In the genomic region with DNA sequence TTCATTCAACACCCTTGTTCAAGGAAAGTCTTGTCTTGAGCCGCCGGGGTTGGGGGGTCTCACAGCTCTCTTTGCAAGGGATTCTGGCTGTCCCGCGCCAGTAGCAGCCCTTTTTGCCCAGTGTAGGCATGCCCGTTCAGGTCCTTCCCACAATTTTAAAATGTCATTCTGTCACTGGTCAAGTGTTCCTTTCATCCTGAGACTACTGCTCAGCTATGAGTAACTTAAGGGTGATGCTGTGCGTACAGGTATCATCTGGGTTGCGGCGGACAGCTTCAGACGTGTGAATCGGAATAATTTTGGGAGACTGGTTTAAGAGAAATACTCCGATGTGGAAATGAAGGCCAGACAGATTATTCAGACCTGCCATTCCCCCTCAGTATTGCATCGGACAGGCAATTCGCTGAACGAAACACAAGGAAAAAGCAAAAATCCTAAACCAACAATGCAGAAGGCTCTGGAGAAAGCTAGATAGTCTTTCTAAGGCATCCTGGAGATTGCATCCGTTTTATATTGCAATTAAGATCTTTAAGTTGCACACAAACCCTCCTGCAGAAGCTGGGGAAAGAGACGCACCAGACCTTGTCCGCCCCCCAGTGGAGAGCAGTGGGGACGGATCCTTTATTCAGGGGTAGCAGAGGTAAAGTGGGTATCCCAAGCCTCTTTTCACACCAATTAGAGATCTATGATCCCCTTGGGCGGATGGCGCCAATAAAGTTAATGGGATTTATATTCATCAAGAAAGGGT, we compare ENCODE assay signal across 8 mouse cellular contexts.
A peak's percentile ranks its signal among the peaks of the same experiment; 100 is the strongest.
DNase-seq lines count a peak whose midpoint lies in the region; ATAC-seq and TF ChIP-seq lines count a peak whose summit lies in the region.

No protein-coding gene starts in this region.

- no peaks in the 10 kb centered on the region for H3K27me3 ChIP-seq in cerebellum, adult 2 months (ENCODE audit: control insufficient read depth, insufficient read depth, low read length)
- H3K27me3 ChIP-seq in forebrain, postnatal 0 days (ENCODE audit: insufficient read depth, low read length): no peaks in the 10 kb centered on the region
- no peaks in the 10 kb centered on the region for H3K27me3 ChIP-seq in hindbrain, embryonic 16.5 days (replicated peaks; ENCODE audit: control insufficient read depth, insufficient read depth, low read length)

- no peaks in the 10 kb centered on the region for H3K36me3 ChIP-seq in forebrain, postnatal 0 days (ENCODE audit: insufficient read depth)
- H3K36me3 ChIP-seq in hindbrain, embryonic 16.5 days (ENCODE audit: control insufficient read depth, insufficient read depth, low read length): no peaks in the 10 kb centered on the region

- no peaks in the 10 kb centered on the region for H3K9me3 ChIP-seq in forebrain, postnatal 0 days (ENCODE audit: low read length)
- no peaks in the 10 kb centered on the region for H3K9me3 ChIP-seq in hindbrain, embryonic 16.5 days (ENCODE audit: control insufficient read depth, low read length)

- H3K4me2 ChIP-seq in forebrain, postnatal 0 days (ENCODE audit: low read depth): peak overlapping the region; percentile 73
- peak overlapping the region; percentile 83 for H3K4me2 ChIP-seq in hindbrain, embryonic 16.5 days (ENCODE audit: low read length)

- no peak overlapping the region for H3K27ac ChIP-seq in cerebellum, adult 2 months (ENCODE audit: insufficient read depth, low read length)
- H3K27ac ChIP-seq in forebrain, postnatal 0 days (ENCODE audit: low read depth, low read length): peak overlapping the region; percentile 87
- H3K27ac ChIP-seq in hindbrain, embryonic 16.5 days (ENCODE audit: low read depth, low read length): peak overlapping the region; percentile 84

- DNase-seq in T-cell, adult 2 months (ENCODE audit: low spot score): peak; percentile 40
- peak; percentile 67 to 68 for DNase-seq in cerebellum, adult 2 months
- peak; percentile 85 for DNase-seq in forebrain, postnatal 0 days
- DNase-seq in left cerebral cortex, adult 11 months (ENCODE audit: low spot score): peak; percentile 26
- peak; percentile 38 for DNase-seq in lung, postnatal 25 days (ENCODE audit: low spot score)
- DNase-seq in retina, postnatal 7 days (ENCODE audit: low read depth, low spot score): peak; percentile 20

- TF ChIP-seq CTCF in cerebellum, adult 2 months (IDR thresholded peaks at IDR 0.05; ENCODE audit: borderline replicate concordance, insufficient read depth, low read depth, low read length): peak; percentile 64; the same call in 1 of the 2 replicates
- peak; percentile 84 for TF ChIP-seq CTCF in forebrain, postnatal 0 days (IDR thresholded peaks at IDR 0.05; ENCODE audit: low read depth)

- peak overlapping the region; percentile 64 for H3K4me3 ChIP-seq in cerebellum, adult 2 months (replicated peaks; ENCODE audit: insufficient read depth, low read depth, low read length)
- H3K4me3 ChIP-seq in forebrain, postnatal 0 days (ENCODE audit: low read depth, low read length): peak overlapping the region; percentile 53
- peak overlapping the region; percentile 50 for H3K4me3 ChIP-seq in hindbrain, embryonic 16.5 days (ENCODE audit: low read length)

- H3K4me1 ChIP-seq in cerebellum, adult 2 months (ENCODE audit: control insufficient read depth, insufficient read depth, low read length): no peaks in the 10 kb centered on the region; the same call in 1 of the 2 replicates
- peaks cover 6% of the 10 kb centered on the region for H3K4me1 ChIP-seq in forebrain, postnatal 0 days (ENCODE audit: insufficient read depth)
- H3K4me1 ChIP-seq in hindbrain, embryonic 16.5 days (ENCODE audit: control insufficient read depth, insufficient read depth, low read depth, low read length): peaks cover 20% of the 10 kb centered on the region

- 4% methylated on average over 20 of the region's 20 CpGs for WGBS in cerebellum, adult 2 months
- WGBS in forebrain, postnatal 0 days: 2% methylated on average over 20 of the region's 20 CpGs
- WGBS in hindbrain, embryonic 16.5 days: 3% methylated on average over 20 of the region's 20 CpGs

- peak; percentile 82 for ATAC-seq in forebrain, postnatal 0 days
- peak; percentile 88 for ATAC-seq in hindbrain, embryonic 16.5 days
- no peak; the same call in 1 of the 2 replicates for ATAC-seq in erythroblast, adult 5-6 weeks (replicated peaks; ENCODE audit: low FRiP score, poor library complexity, severe bottlenecking)

- no peak for TF ChIP-seq POLR2A in cerebellum, adult 2 months (IDR thresholded peaks at IDR 0.05; ENCODE audit: borderline replicate concordance, insufficient read depth, low read length)

- H3K9ac ChIP-seq in forebrain, postnatal 0 days: peak overlapping the region; percentile 71
- peak overlapping the region; percentile 68 for H3K9ac ChIP-seq in hindbrain, embryonic 16.5 days (ENCODE audit: low read depth, low read length)

Comparison
In these comparisons a context has a peak if more than half of its experiments do, and no peak if none do; other contexts are left out.
1. DNase-seq: peak in every context shown above with its lines; median percentile 85 in forebrain, postnatal 0 days; 68 in cerebellum, adult 2 months; 40 in T-cell, adult 2 months; 38 in lung, postnatal 25 days; 26 in left cerebral cortex, adult 11 months; 20 in retina, postnatal 7 days.